Comparison of ENCODE assay signal across 28 mouse cellular contexts in the genomic region with DNA sequence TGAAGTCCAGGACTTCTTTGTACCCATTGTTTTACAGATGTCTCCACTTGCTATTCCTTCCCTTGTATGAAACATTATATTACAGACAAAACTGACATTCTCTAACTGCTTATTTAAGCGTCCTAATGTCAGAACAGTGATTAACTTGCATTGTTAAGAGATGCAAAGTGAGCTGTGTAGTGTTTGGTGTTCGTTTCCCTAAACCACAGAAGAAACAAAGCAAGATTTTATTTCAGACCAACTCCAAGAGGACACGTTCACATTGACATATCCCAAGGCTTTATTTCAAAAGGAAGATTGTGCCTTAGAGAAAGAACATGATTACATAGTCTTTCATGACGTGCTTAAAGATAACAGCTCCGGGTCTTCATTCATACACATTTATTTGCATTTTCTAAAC.
"Had no signal": no experiment of that assay in that cellular context is flagged by ENCODE, and none has a peak within 500 bp of the region (broad histone marks: within the 10 kb centered on the region; RNA-seq: fewer than 3 reads in every experiment).

No protein-coding gene starts in this region.

- H3K27me3 ChIP-seq: heart, embryonic 12.5 days; hindbrain, embryonic 12.5 days; intestine, embryonic 15.5 days; limb, embryonic 12.5 days; liver, embryonic 13.5 days; liver, embryonic 15.5 days had no signal

- H3K36me3 ChIP-seq: heart, embryonic 10.5 days; heart, embryonic 12.5 days; hindbrain, embryonic 10.5 days; hindbrain, embryonic 12.5 days; intestine, embryonic 15.5 days; limb, embryonic 10.5 days; limb, embryonic 12.5 days; liver, embryonic 13.5 days; liver, embryonic 15.5 days had no signal

- H3K4me1 ChIP-seq: heart, embryonic 10.5 days; heart, embryonic 12.5 days; hindbrain, embryonic 10.5 days; hindbrain, embryonic 12.5 days; intestine, embryonic 15.5 days; limb, embryonic 10.5 days; limb, embryonic 12.5 days; liver, embryonic 13.5 days; liver, embryonic 15.5 days had no signal

- H3K9me3 ChIP-seq: heart, embryonic 10.5 days; heart, embryonic 12.5 days; hindbrain, embryonic 10.5 days; hindbrain, embryonic 12.5 days; intestine, embryonic 15.5 days; limb, embryonic 10.5 days; limb, embryonic 12.5 days; liver, embryonic 13.5 days; liver, embryonic 15.5 days had no signal

- ATAC-seq: hindbrain, embryonic 16.5 days; inflammation-experienced regulatory T-cells, adult 6 months; intestine, embryonic 15.5 days; intestine, postnatal 0 days had no signal

- H3K27ac ChIP-seq: gastrocnemius, adult 2 months; heart, embryonic 10.5 days; hindbrain, embryonic 10.5 days; hindbrain, embryonic 12.5 days; hindbrain, embryonic 14.5 days; intestine, embryonic 15.5 days; layer of hippocampus, adult 2 months; left cerebral cortex, adult 2 months; limb, embryonic 10.5 days; limb, embryonic 12.5 days; liver, embryonic 13.5 days; liver, embryonic 15.5 days had no signal

- H3K4me3 ChIP-seq: gastrocnemius, adult 2 months; heart, embryonic 10.5 days; heart, embryonic 12.5 days; hindbrain, embryonic 10.5 days; hindbrain, embryonic 12.5 days; intestine, embryonic 15.5 days; layer of hippocampus, adult 2 months; left cerebral cortex, adult 2 months; limb, embryonic 10.5 days; limb, embryonic 12.5 days; liver, embryonic 13.5 days; liver, embryonic 15.5 days had no signal

- DNase-seq: gastrocnemius, adult 2 months; gastrocnemius, postnatal 10 days; gastrocnemius, postnatal 25 days; heart, adult 18-20 months; heart, postnatal 10 days; heart, postnatal 4 days; kidney, adult 18-20 months; kidney, adult 8-10 months; kidney, postnatal 10 days; kidney, postnatal 25 days; kidney, postnatal 4 days; liver; liver, embryonic 13.5 days had no signal

- H3K4me2 ChIP-seq: heart, embryonic 12.5 days; hindbrain, embryonic 12.5 days; hindbrain, embryonic 14.5 days; intestine, embryonic 15.5 days; limb, embryonic 12.5 days; liver, embryonic 11.5 days; liver, embryonic 13.5 days; liver, embryonic 15.5 days had no signal

- H3K9ac ChIP-seq: heart, embryonic 12.5 days; hindbrain, embryonic 12.5 days; hindbrain, embryonic 14.5 days; intestine, embryonic 15.5 days; limb, embryonic 12.5 days; liver, embryonic 13.5 days; liver, embryonic 15.5 days had no signal
